Mouse (Mus musculus) cerebellum, adult 2 months (tissue): ENCODE results near the gene Borcs6. TPM values are rescaled to one million over a fixed set of nuclear protein-coding genes. Genes with fewer than 3 reads are reported as not detected.

Source experiments
- DNase-seq, 2 experiments: peaks; one replicate each; pipeline ENCODE4 v3.0.0; 2021
- H3K27ac ChIP-seq: fragments of 200-500 bp; 2 replicates; pipeline ENCODE4 v1.5.1; 2012; ENCODE audit warnings: low read length, control low read depth, inconsistent platforms; ENCODE audit not compliant: insufficient read depth
- H3K27me3 ChIP-seq: fragments of 200-500 bp; 2 replicates; pipeline ENCODE4 v1.6.1; 2012; ENCODE audit warnings: inconsistent platforms, mild to moderate bottlenecking, low read length, moderate library complexity; ENCODE audit not compliant: control insufficient read depth, insufficient read depth
- H3K4me1 ChIP-seq: fragments of 200-500 bp; 2 replicates; pipeline ENCODE4 v1.6.1; 2011; ENCODE audit warnings: low read length; ENCODE audit not compliant: control insufficient read depth, insufficient read depth
- H3K4me3 ChIP-seq: fragments of 200-500 bp; replicated peaks from 2 replicates; pipeline ENCODE3; 2011; ENCODE audit warnings: mild to moderate bottlenecking, low read depth, low read length, control low read depth; ENCODE audit not compliant: insufficient read depth
- CTCF ChIP-seq: fragments of 200-500 bp; IDR thresholded peaks from 2 replicates; pipeline ENCODE4 v1.5.1; 2011; ENCODE audit warnings: low read depth, mild to moderate bottlenecking, control low read depth, low read length, moderate library complexity, borderline replicate concordance; ENCODE audit not compliant: insufficient read depth
- POLR2A ChIP-seq: fragments of 200-500 bp; IDR thresholded peaks from 2 replicates; pipeline ENCODE4 v1.6.1; 2011; ENCODE audit warnings: low read length, control low read depth, borderline replicate concordance; ENCODE audit not compliant: insufficient read depth
- WGBS: fragments of 180-500 bp; shearing (Covaris S2); methylation state at CpG from one replicate; pipeline ENCODE4 v1.1.7; 2018; 5-methylcytosine and 5-hydroxymethylcytosine counted together
- polyA plus RNA-seq: library from polyadenylated mRNA; depleted of rRNA; stranded (reverse); fragments of >200 nt; gene quantifications from 2 replicates; pipeline ENCODE4 v1.2.3, GENCODE M21; 2012

Borcs6 gene
- polyA plus RNA-seq, 1 experiment, result 36.7 TPM

- DNase-seq, result peak; percentile 91 to 97
- Histone ChIP-seq H3K27me3 (no peaks in the 10 kb centered on the region), H3K4me3 (peak overlapping the region; percentile 95), H3K27ac (no peak overlapping the region), H3K4me1 (peaks cover 4% of the 10 kb centered on the region; the same call in 1 of the 2 replicates)
- TF ChIP-seq POLR2A (no peak), CTCF (no peak)
- whole genome bisulfite sequencing, result under 1% methylated on average over 19 of the region's 19 CpGs
Observed at GRCm38 (mm10) chr11:69062761-69063224, 3.3 kb downstream of the Borcs6 start.

GRCm38 (mm10) chr11:69063413-69064201 is 4.1 kb downstream of the Borcs6 start:
- Histone ChIP-seq H3K4me3 (peak overlapping the region; percentile 95), H3K27ac (0 out of 2 replicates have a peak overlapping the region, but pooled peaks have one; percentile 2), H3K27me3 (no peaks in the 10 kb centered on the region), H3K4me1 (peaks cover 4% of the 10 kb centered on the region; the same call in 1 of the 2 replicates)
- TF ChIP-seq POLR2A (0 out of 2 replicates have a peak, but pooled peaks have one; percentile 13), CTCF (no peak)
- WGBS, result under 1% methylated on average over 31 of the region's 31 CpGs
- DNase-seq, result peak; percentile 71 to 86

GRCm38 (mm10) chr11:69064259-69065133 is 5.0 kb downstream of the Borcs6 start:
- H3K4me1 ChIP-seq, result peaks cover 4% of the 10 kb centered on the region; the same call in 1 of the 2 replicates
- no peak overlapping the region for H3K27ac ChIP-seq
- WGBS, result 67% methylated on average over 9 of the region's 9 CpGs
- H3K4me3 ChIP-seq, result peak overlapping the region; percentile 95
- DNase-seq, result no peak
- no peaks in the 10 kb centered on the region for H3K27me3 ChIP-seq
- TF ChIP-seq CTCF (no peak), POLR2A (no peak)

GRCm38 (mm10) chr11:69065394-69065925 is 5.9 kb downstream of the Borcs6 start:
- no peak for DNase-seq
- TF ChIP-seq CTCF (no peak), POLR2A (no peak)
- no peak overlapping the region for H3K27ac ChIP-seq
- 64% methylated on average over 3 of the region's 3 CpGs for WGBS
- peaks cover 4% of the 10 kb centered on the region; the same call in 1 of the 2 replicates for H3K4me1 ChIP-seq
- H3K4me3 ChIP-seq, result no peak overlapping the region
- no peaks in the 10 kb centered on the region for H3K27me3 ChIP-seq

- peak; percentile 73 to 76 for DNase-seq
- Histone ChIP-seq H3K4me1 (no peaks in the 10 kb centered on the region; the same call in 1 of the 2 replicates), H3K4me3 (peak overlapping the region; percentile 82), H3K27ac (peak overlapping the region; percentile 80), H3K27me3 (no peaks in the 10 kb centered on the region)
- WGBS, result 1% methylated on average over 29 of the region's 29 CpGs
- TF ChIP-seq POLR2A (peak; percentile 31; the same call in 1 of the 2 replicates), CTCF (0 out of 2 replicates have a peak, but pooled peaks have one; percentile 4)
Observed at GRCm38 (mm10) chr11:69066163-69066861, 6.8 kb downstream of the Borcs6 start.

- Histone ChIP-seq H3K4me3 (peak overlapping the region; percentile 82), H3K27ac (peak overlapping the region; percentile 20; the same call in 1 of the 2 replicates), H3K27me3 (no peaks in the 10 kb centered on the region), H3K4me1 (no peaks in the 10 kb centered on the region; the same call in 1 of the 2 replicates)
- WGBS, result 8% methylated on average over 8 of the region's 8 CpGs
- peak; percentile 90 to 94 for DNase-seq
- TF ChIP-seq POLR2A (no peak), CTCF (peak; percentile 79)
Observed at GRCm38 (mm10) chr11:69066956-69067355, 7.4 kb downstream of the Borcs6 start.
